Mouse (Mus musculus): ENCODE measurements around the gene Hoxa10. TPM values are rescaled to one million over a fixed set of nuclear protein-coding genes. Genes with fewer than 3 reads are reported as not detected.

Hoxa10 gene
- polyA plus RNA-seq, 1 experiment from 2014 or later = not detected

GRCm38 (mm10) chr6:52265306-52265912, 24.8 kb upstream of the Hoxa10 start:
- DNase-seq = no peak
- Histone ChIP-seq H3K27ac (ENCODE audit: low read depth) (no peak overlapping the region), H3K9ac (replicated peaks) (no peak overlapping the region), H3K27me3 (ENCODE audit: insufficient read depth, low read length) (peaks cover 94% of the 10 kb centered on the region), H3K4me2 (ENCODE audit: low read depth, low read length) (no peak overlapping the region), H3K4me3 (ENCODE audit: low read depth, low read length) (no peak overlapping the region), H3K9me3 (ENCODE audit: low read length) (no peaks in the 10 kb centered on the region), H3K36me3 (replicated peaks; ENCODE audit: insufficient read depth, low read length) (no peaks in the 10 kb centered on the region), H3K4me1 (ENCODE audit: insufficient read depth) (no peaks in the 10 kb centered on the region; the same call in 1 of the 2 replicates)
- TF ChIP-seq EP300 (IDR thresholded peaks at IDR 0.05; ENCODE audit: low read depth) (no peak), CTCF (IDR thresholded peaks at IDR 0.05; ENCODE audit: low read depth) (no peak)
- no peak for ATAC-seq
- 2% methylated on average over 18 of the region's 18 CpGs for WGBS (ENCODE audit: insufficient replicate concordance)

GRCm38 (mm10) chr6:52264106-52264790, 23.6 kb upstream of the Hoxa10 start:
- Histone ChIP-seq H3K9me3 (ENCODE audit: low read length) (no peaks in the 10 kb centered on the region), H3K4me1 (ENCODE audit: insufficient read depth) (peaks cover 4% of the 10 kb centered on the region), H3K36me3 (replicated peaks; ENCODE audit: insufficient read depth, low read length) (no peaks in the 10 kb centered on the region), H3K27me3 (ENCODE audit: insufficient read depth, low read length) (peaks cover 91% of the 10 kb centered on the region), H3K4me2 (ENCODE audit: low read depth, low read length) (no peak overlapping the region), H3K27ac (ENCODE audit: low read depth) (no peak overlapping the region), H3K9ac (replicated peaks) (no peak overlapping the region), H3K4me3 (ENCODE audit: low read depth, low read length) (no peak overlapping the region)
- DNase-seq (no peak), ATAC-seq (no peak)
- WGBS (ENCODE audit: insufficient replicate concordance) = 9% methylated on average over 5 of the region's 5 CpGs
- TF ChIP-seq CTCF (IDR thresholded peaks at IDR 0.05; ENCODE audit: low read depth) (no peak), EP300 (IDR thresholded peaks at IDR 0.05; ENCODE audit: low read depth) (no peak)

- Histone ChIP-seq H3K4me1 (ENCODE audit: insufficient read depth) (peaks cover 4% of the 10 kb centered on the region), H3K9ac (replicated peaks) (no peak overlapping the region), H3K9me3 (ENCODE audit: low read length) (no peaks in the 10 kb centered on the region), H3K4me3 (ENCODE audit: low read depth, low read length) (no peak overlapping the region), H3K4me2 (ENCODE audit: low read depth, low read length) (no peak overlapping the region), H3K27ac (ENCODE audit: low read depth) (no peak overlapping the region), H3K27me3 (ENCODE audit: insufficient read depth, low read length) (peaks cover 91% of the 10 kb centered on the region), H3K36me3 (replicated peaks; ENCODE audit: insufficient read depth, low read length) (no peaks in the 10 kb centered on the region)
- no peak for ATAC-seq
- TF ChIP-seq EP300 (IDR thresholded peaks at IDR 0.05; ENCODE audit: low read depth) (no peak), CTCF (IDR thresholded peaks at IDR 0.05; ENCODE audit: low read depth) (no peak)
- WGBS (ENCODE audit: insufficient replicate concordance) = 2% methylated on average over 6 of the region's 6 CpGs
- DNase-seq = no peak
These were observed 22.6 kb upstream of the Hoxa10 start for GRCm38 (mm10) chr6:52263321-52263585.

- TF ChIP-seq EP300 (IDR thresholded peaks at IDR 0.05; ENCODE audit: low read depth) (no peak), CTCF (IDR thresholded peaks at IDR 0.05; ENCODE audit: low read depth) (no peak)
- peaks cover 4% of the 10 kb centered on the region for H3K4me1 ChIP-seq (ENCODE audit: insufficient read depth)
- no peak overlapping the region for H3K27ac ChIP-seq (ENCODE audit: low read depth)
- ATAC-seq = no peak
- H3K9me3 ChIP-seq (ENCODE audit: low read length) = no peaks in the 10 kb centered on the region
- WGBS (ENCODE audit: insufficient replicate concordance) = 2% methylated on average over 24 of the region's 24 CpGs
- no peak for DNase-seq
- H3K36me3 ChIP-seq (replicated peaks; ENCODE audit: insufficient read depth, low read length) = no peaks in the 10 kb centered on the region
- no peak overlapping the region for H3K4me2 ChIP-seq (ENCODE audit: low read depth, low read length)
- H3K27me3 ChIP-seq (ENCODE audit: insufficient read depth, low read length) = peaks cover 91% of the 10 kb centered on the region
- H3K9ac ChIP-seq (replicated peaks) = no peak overlapping the region
- no peak overlapping the region for H3K4me3 ChIP-seq (ENCODE audit: low read depth, low read length)
These were observed 22.0 kb upstream of the Hoxa10 start for GRCm38 (mm10) chr6:52262463-52263320.

- no peak overlapping the region for H3K4me2 ChIP-seq (ENCODE audit: low read depth, low read length)
- H3K9me3 ChIP-seq (ENCODE audit: low read length) = no peaks in the 10 kb centered on the region
- no peak overlapping the region for H3K9ac ChIP-seq (replicated peaks)
- WGBS (ENCODE audit: insufficient replicate concordance) = 4% methylated on average over 9 of the region's 9 CpGs
- no peak overlapping the region for H3K4me3 ChIP-seq (ENCODE audit: low read depth, low read length)
- DNase-seq (no peak), ATAC-seq (no peak)
- no peaks in the 10 kb centered on the region for H3K36me3 ChIP-seq (replicated peaks; ENCODE audit: insufficient read depth, low read length)
- peaks cover 93% of the 10 kb centered on the region for H3K27me3 ChIP-seq (ENCODE audit: insufficient read depth, low read length)
- no peak overlapping the region for H3K27ac ChIP-seq (ENCODE audit: low read depth)
- H3K4me1 ChIP-seq (ENCODE audit: insufficient read depth) = peaks cover 4% of the 10 kb centered on the region
- TF ChIP-seq CTCF (IDR thresholded peaks at IDR 0.05; ENCODE audit: low read depth) (no peak), EP300 (IDR thresholded peaks at IDR 0.05; ENCODE audit: low read depth) (no peak)
These were observed 21.3 kb upstream of the Hoxa10 start for GRCm38 (mm10) chr6:52261751-52262462.

All from liver, postnatal 0 days (tissue).